Mouse (Mus musculus): ENCODE results near the gene Sec14l2. TPM values are rescaled to one million over a fixed set of nuclear protein-coding genes. Genes with fewer than 3 reads are reported as not detected.
A peak's percentile ranks its signal among the peaks of the same experiment; 100 is the strongest.
"Not testable (repeated sequence)": the region's sequence is repeated elsewhere in the genome, so short reads cannot be mapped to it uniquely, and the experiment has no call there.

The Sec14l2 gene
- polyA plus RNA-seq, 1 experiment from 2014 or later: 0.95 TPM

DNA sequence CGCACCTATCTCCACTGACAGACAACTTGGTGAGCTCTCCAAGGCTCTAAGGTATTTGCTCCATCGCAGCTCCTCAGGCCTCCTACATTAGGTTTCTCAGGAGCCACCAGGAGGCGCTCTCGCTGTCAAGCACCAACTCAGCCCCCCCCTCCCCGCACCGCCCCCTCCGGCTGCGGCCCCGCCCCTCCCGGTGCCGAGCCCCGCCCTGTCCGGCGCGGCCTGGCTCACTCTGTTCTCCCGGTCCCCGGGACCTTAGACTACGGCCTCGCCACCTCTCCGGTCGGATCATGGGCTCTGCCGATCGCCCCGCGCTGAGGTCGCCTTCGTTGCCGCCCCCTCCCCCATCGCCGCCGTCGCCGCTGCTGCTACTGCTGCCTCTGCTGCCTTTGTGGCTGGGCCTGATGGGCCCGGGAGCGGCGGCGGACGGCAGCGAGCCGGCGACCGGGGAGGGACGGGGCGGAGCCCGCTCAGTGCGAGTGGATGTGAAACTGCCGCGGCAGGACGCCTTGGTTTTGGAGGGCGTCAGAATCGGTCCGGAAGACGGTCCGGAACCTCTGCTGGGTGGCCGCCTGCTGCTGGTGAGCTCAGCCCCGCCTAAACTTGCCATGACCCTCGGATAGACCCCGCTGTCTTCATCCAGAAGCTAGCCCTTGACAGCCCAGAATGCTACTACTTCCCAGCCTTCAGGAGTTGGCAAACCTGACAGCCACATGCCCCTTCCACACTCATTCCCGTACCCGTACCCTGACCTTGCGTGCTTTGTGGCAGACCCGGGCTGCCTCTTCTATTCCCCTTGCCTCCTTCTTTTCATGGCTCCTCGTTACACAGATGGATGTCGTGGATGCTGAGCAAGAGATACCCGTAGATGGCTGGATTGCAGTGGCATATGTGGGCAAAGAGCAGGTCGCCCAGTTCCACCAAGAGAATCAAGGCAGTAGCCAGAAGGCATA, 12.0 kb upstream of the Sec14l2 start, which contains the start of gene Rnf215:
TSS of gene Rnf215 (plus strand) at position 217 of the 950 bp plus-strand sequence.
- DNase-seq (ENCODE audit: low spot score) (peak; percentile 98), ATAC-seq (ENCODE audit: low FRiP score, low TSS enrichment) (peak; percentile 95)
- Histone ChIP-seq H3K9me3 (ENCODE audit: control insufficient read depth, low read length) (0 out of 2 replicates have a peak, but pooled peaks cover 3% of the 10 kb centered on the region), H3K4me1 (replicated peaks; ENCODE audit: control insufficient read depth, insufficient read depth) (no peaks in the 10 kb centered on the region; the same call in 1 of the 2 replicates), H3K4me2 (replicated peaks; ENCODE audit: low read depth) (peak within 1 kb of the TSS; percentile 77), H3K4me3 (ENCODE audit: low read depth, low read length) (peak within 1 kb of the TSS; percentile 88), H3K27me3 (ENCODE audit: control insufficient read depth, insufficient read depth, low read length) (no peaks in the 10 kb centered on the region), H3K36me3 (ENCODE audit: control insufficient read depth, insufficient read depth, low read length) (peaks cover 9% of the 10 kb centered on the region; the same call in 1 of the 2 replicates), H3K27ac (replicated peaks) (peak within 1 kb of the TSS; percentile 82), H3K9ac (ENCODE audit: low read length) (peak within 1 kb of the TSS; percentile 95)
- peak; percentile 76 for TF ChIP-seq CTCF (IDR thresholded peaks at IDR 0.05; ENCODE audit: low read depth)
- no peak for TF ChIP-seq EP300 (optimal IDR thresholded peaks at IDR 0.05)
- 2% methylated on average over 54 of the region's 66 CpGs for WGBS

GRCm38 (mm10) chr11:4134400-4134799, 11.2 kb upstream of the Sec14l2 start:
- WGBS: 63% methylated on average over 6 of the region's 6 CpGs
- DNase-seq (ENCODE audit: low spot score): no peak
- H3K27ac ChIP-seq (replicated peaks): no peak overlapping the region

DNA sequence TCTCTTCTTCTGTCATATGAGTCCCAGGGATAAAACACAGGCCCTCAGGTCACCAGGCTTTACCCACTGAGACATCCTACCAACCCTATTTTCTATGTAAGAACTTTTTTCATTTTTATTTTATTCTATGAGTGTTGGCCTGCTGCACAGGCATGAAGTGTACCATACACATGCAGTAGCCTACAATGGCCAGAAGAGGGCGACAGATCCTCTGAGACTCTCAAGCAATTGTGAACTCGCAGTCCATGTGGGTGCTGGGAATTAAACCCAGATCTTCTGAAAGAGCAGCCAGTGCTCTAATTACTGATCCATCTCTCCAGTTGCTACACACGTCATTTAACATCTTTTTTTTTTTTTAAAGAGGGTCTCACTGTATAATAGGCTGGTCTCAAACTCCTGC, 10.2 kb upstream of the Sec14l2 start:
- H3K27me3 ChIP-seq (ENCODE audit: control insufficient read depth, insufficient read depth, low read length): no peaks in the 10 kb centered on the region
- ATAC-seq (ENCODE audit: low FRiP score, low TSS enrichment) (no peak), DNase-seq (ENCODE audit: low spot score) (no peak)
- 60% methylated on average over 3 of the region's 3 CpGs for WGBS
- no peak overlapping the region for H3K4me2 ChIP-seq (replicated peaks; ENCODE audit: low read depth)
- no peak overlapping the region for H3K9ac ChIP-seq (ENCODE audit: low read length)
- peak; percentile 72 for TF ChIP-seq CTCF (IDR thresholded peaks at IDR 0.05; ENCODE audit: low read depth)
- no peak for TF ChIP-seq EP300 (optimal IDR thresholded peaks at IDR 0.05)
- H3K4me1 ChIP-seq (replicated peaks; ENCODE audit: control insufficient read depth, insufficient read depth): no peaks in the 10 kb centered on the region; the same call in 1 of the 2 replicates
- H3K4me3 ChIP-seq (ENCODE audit: low read depth, low read length): no peak overlapping the region
- 0 out of 2 replicates have a peak, but pooled peaks cover 3% of the 10 kb centered on the region for H3K9me3 ChIP-seq (ENCODE audit: control insufficient read depth, low read length)
- H3K27ac ChIP-seq (replicated peaks): no peak overlapping the region
- peaks cover 1% of the 10 kb centered on the region; the same call in 1 of the 2 replicates for H3K36me3 ChIP-seq (ENCODE audit: control insufficient read depth, insufficient read depth, low read length)

More at GRCm38 (mm10) chr11:4134400-4134799, 11.2 kb upstream of the Sec14l2 start:
- 0 out of 2 replicates have a peak, but pooled peaks have one; percentile 5 for ATAC-seq (ENCODE audit: low FRiP score, low TSS enrichment)
- Histone ChIP-seq H3K9ac (ENCODE audit: low read length) (no peak overlapping the region), H3K4me1 (replicated peaks; ENCODE audit: control insufficient read depth, insufficient read depth) (no peaks in the 10 kb centered on the region; the same call in 1 of the 2 replicates), H3K4me2 (replicated peaks; ENCODE audit: low read depth) (no peak overlapping the region), H3K27me3 (ENCODE audit: control insufficient read depth, insufficient read depth, low read length) (no peaks in the 10 kb centered on the region), H3K9me3 (ENCODE audit: control insufficient read depth, low read length) (0 out of 2 replicates have a peak, but pooled peaks cover 3% of the 10 kb centered on the region), H3K4me3 (ENCODE audit: low read depth, low read length) (no peak overlapping the region), H3K36me3 (ENCODE audit: control insufficient read depth, insufficient read depth, low read length) (peaks cover 2% of the 10 kb centered on the region; the same call in 1 of the 2 replicates)
- no peak for TF ChIP-seq EP300 (optimal IDR thresholded peaks at IDR 0.05)

DNA sequence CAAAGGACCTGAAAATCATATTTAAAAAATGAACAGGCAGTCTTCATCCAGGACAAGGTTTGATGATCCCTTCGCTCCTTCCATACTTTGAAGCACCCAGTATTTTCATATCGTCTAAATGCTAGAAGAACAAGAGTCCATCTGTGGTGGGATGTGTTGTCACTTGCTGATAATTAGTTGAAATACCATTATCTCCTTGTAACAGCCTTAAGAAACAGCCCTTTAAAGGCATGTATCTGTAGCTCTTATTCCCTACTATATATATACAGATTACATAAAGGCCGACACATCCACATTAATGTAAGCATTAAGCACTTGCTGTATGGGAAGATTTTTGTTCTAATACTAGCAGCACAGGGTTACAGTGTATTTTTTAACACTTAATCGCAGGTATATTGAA, 5.2 kb upstream of the Sec14l2 start:
- H3K4me2 ChIP-seq (replicated peaks; ENCODE audit: low read depth); ATAC-seq (ENCODE audit: low FRiP score, low TSS enrichment): not testable (repeated sequence)
- 86% methylated on average over 4 of the region's 4 CpGs for WGBS

GRCm38 (mm10) chr11:4127059-4127458, 3.8 kb upstream of the Sec14l2 start:
- Histone ChIP-seq H3K4me1 (replicated peaks; ENCODE audit: control insufficient read depth, insufficient read depth) (no peaks in the 10 kb centered on the region), H3K9ac (ENCODE audit: low read length) (no peak overlapping the region), H3K27me3 (ENCODE audit: control insufficient read depth, insufficient read depth, low read length) (no peaks in the 10 kb centered on the region), H3K4me2 (replicated peaks; ENCODE audit: low read depth) (no peak overlapping the region), H3K27ac (replicated peaks) (no peak overlapping the region), H3K4me3 (ENCODE audit: low read depth, low read length) (no peak overlapping the region), H3K36me3 (ENCODE audit: control insufficient read depth, insufficient read depth, low read length) (no peaks in the 10 kb centered on the region), H3K9me3 (ENCODE audit: control insufficient read depth, low read length) (no peaks in the 10 kb centered on the region)
- no peak for DNase-seq (ENCODE audit: low spot score)
- no peak for ATAC-seq (ENCODE audit: low FRiP score, low TSS enrichment)
- no peak for TF ChIP-seq EP300 (optimal IDR thresholded peaks at IDR 0.05)
- peak; percentile 41 for TF ChIP-seq CTCF (IDR thresholded peaks at IDR 0.05; ENCODE audit: low read depth)
- WGBS: 89% methylated on average over 1 of the region's 1 CpGs

More for the DNA sequence above, 5.2 kb upstream of the Sec14l2 start:
- not testable (repeated sequence) for H3K27me3 ChIP-seq (ENCODE audit: control insufficient read depth, insufficient read depth, low read length); H3K4me3 ChIP-seq (ENCODE audit: low read depth, low read length); DNase-seq (ENCODE audit: low spot score); H3K36me3 ChIP-seq (ENCODE audit: control insufficient read depth, insufficient read depth, low read length); H3K27ac ChIP-seq (replicated peaks); H3K9ac ChIP-seq (ENCODE audit: low read length); H3K4me1 ChIP-seq (replicated peaks; ENCODE audit: control insufficient read depth, insufficient read depth); H3K9me3 ChIP-seq (ENCODE audit: control insufficient read depth, low read length)

DNA sequence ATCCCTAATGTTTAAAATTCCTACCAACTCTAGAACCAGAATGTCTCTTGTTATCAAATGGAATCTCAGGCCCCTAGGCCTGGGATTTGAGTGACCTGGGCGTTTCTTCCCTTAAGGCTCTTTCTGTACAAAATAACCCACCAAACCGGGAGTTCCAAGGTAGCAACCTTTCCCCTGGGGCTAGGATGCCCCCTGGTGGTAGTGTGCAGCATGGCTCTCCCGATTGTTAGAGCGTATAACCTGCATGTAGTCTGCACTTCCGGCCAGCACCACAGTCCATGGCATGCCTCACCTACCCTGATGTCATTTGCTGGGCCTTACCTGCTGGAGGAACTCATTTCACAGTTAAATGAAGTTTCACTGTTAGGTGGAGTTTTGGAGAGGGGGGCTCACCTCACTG, 707 bp upstream of the Sec14l2 start:
- ATAC-seq (ENCODE audit: low FRiP score, low TSS enrichment): no peak
- H3K4me3 ChIP-seq (ENCODE audit: low read depth, low read length): no peak overlapping the region
- H3K27me3 ChIP-seq (ENCODE audit: control insufficient read depth, insufficient read depth, low read length): no peaks in the 10 kb centered on the region
- TF ChIP-seq EP300 (optimal IDR thresholded peaks at IDR 0.05): no peak
- TF ChIP-seq CTCF (IDR thresholded peaks at IDR 0.05; ENCODE audit: low read depth): peak; percentile 76
- H3K4me1 ChIP-seq (replicated peaks; ENCODE audit: control insufficient read depth, insufficient read depth): no peaks in the 10 kb centered on the region
- H3K9me3 ChIP-seq (ENCODE audit: control insufficient read depth, low read length): no peaks in the 10 kb centered on the region
- no peaks in the 10 kb centered on the region for H3K36me3 ChIP-seq (ENCODE audit: control insufficient read depth, insufficient read depth, low read length)
- H3K9ac ChIP-seq (ENCODE audit: low read length): no peak overlapping the region
- DNase-seq (ENCODE audit: low spot score): peak; percentile 63
- H3K27ac ChIP-seq (replicated peaks): no peak overlapping the region
- no peak overlapping the region for H3K4me2 ChIP-seq (replicated peaks; ENCODE audit: low read depth)
- WGBS: 64% methylated on average over 5 of the region's 5 CpGs
